Mouse (Mus musculus) heart, embryonic 13.5 days (tissue): ENCODE measurements around the gene Larp1b. TPM values are rescaled to one million over a fixed set of nuclear protein-coding genes. Genes with fewer than 3 reads are reported as not detected.

ENCODE experiments used
- ATAC-seq: fragments of 200-750 bp; cut with Nextera tagmentation; 2 replicates; pipeline ENCODE4 v1.8.0; 2017; ENCODE audit warnings: moderate TSS enrichment; ENCODE audit not compliant: insufficient number of reproducible peaks, low FRiP score, low TSS enrichment; ENCODE audit errors: extremely low read depth
- H3K27ac ChIP-seq: fragments of 300-500 bp; sonication (generic); replicated peaks from 2 replicates; pipeline ENCODE4 v1.5.1; 2015; ENCODE audit warnings: moderate library complexity, mild to moderate bottlenecking, inconsistent platforms
- H3K27me3 ChIP-seq: fragments of 300-500 bp; sonication (generic); replicated peaks from 2 replicates; pipeline ENCODE4 v1.6.1; 2015; ENCODE audit warnings: mild to moderate bottlenecking, inconsistent platforms
- H3K36me3 ChIP-seq: fragments of 300-500 bp; sonication (generic); 2 replicates; pipeline ENCODE4 v1.6.1; 2015; ENCODE audit warnings: mild to moderate bottlenecking, inconsistent platforms
- H3K4me1 ChIP-seq: fragments of 300-500 bp; sonication (generic); 2 replicates; pipeline ENCODE4 v1.6.1; 2015; ENCODE audit warnings: inconsistent platforms
- H3K4me2 ChIP-seq: fragments of 300-500 bp; sonication (generic); 2 replicates; pipeline ENCODE4 v1.6.1; 2015; ENCODE audit warnings: inconsistent platforms, mild to moderate bottlenecking, moderate library complexity
- H3K4me3 ChIP-seq: fragments of 300-500 bp; sonication (generic); 2 replicates; pipeline ENCODE4 v1.5.1; 2015; ENCODE audit warnings: moderate library complexity, mild to moderate bottlenecking, inconsistent platforms
- H3K9ac ChIP-seq: fragments of 300-500 bp; sonication (generic); 2 replicates; pipeline ENCODE4 v1.6.1; 2015; ENCODE audit warnings: inconsistent platforms, mild to moderate bottlenecking, moderate library complexity
- H3K9me3 ChIP-seq: fragments of 300-500 bp; sonication (generic); 2 replicates; pipeline ENCODE4 v1.6.1; 2016; ENCODE audit warnings: inconsistent platforms
- WGBS: fragments of 180-500 bp; shearing (Covaris S2); methylation state at CpG from one replicate; pipeline ENCODE4 v1.1.7; 2015; ENCODE audit warnings: mixed read lengths; 5-methylcytosine and 5-hydroxymethylcytosine counted together
- polyA plus RNA-seq: library from polyadenylated mRNA; unstranded; fragments of >200 nt; fragmentation: Nextera tagmentation; extraction: Ambion mirVana; gene quantifications from 2 replicates; pipeline ENCODE4 v1.2.1, GENCODE M21; 2015

Gene Larp1b
- polyA plus RNA-seq, 1 experiment from 2014 or later: 11.3 TPM

DNA sequence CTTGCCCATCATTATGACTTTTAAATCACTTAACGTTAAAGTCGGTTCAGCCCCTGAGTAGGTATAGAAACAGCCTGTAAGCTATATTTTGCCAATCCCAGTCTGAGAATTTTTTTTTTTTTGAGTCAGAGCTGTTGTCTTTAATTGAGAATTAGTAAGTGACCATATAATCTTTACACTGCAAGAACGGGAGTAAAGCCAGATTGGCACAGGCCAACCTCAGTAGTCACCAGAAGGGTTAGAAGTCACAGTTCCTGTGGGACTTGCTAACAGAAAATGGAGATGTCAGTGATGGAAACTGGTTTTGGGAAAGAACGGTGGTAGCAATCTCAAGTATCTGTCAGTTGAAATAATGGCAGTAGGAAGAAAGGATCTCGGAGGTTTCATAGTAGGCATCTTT, 134.8 kb downstream of the Larp1b start:
- H3K27ac ChIP-seq: no peak overlapping the region
- no peak overlapping the region for H3K9ac ChIP-seq
- no peaks in the 10 kb centered on the region for H3K27me3 ChIP-seq
- peak overlapping the region; percentile 97; the same call in 1 of the 2 replicates for H3K4me3 ChIP-seq
- peak overlapping the region; percentile 85 for H3K4me2 ChIP-seq
- H3K9me3 ChIP-seq: no peaks in the 10 kb centered on the region
- WGBS: 79% methylated on average over 5 of the region's 5 CpGs
- ATAC-seq: no peak
- no peaks in the 10 kb centered on the region for H3K36me3 ChIP-seq
- peaks cover 30% of the 10 kb centered on the region for H3K4me1 ChIP-seq

- H3K4me1 ChIP-seq: peaks cover 11% of the 10 kb centered on the region
- no peaks in the 10 kb centered on the region for H3K36me3 ChIP-seq
- H3K9me3 ChIP-seq: no peaks in the 10 kb centered on the region
- no peak overlapping the region for H3K4me3 ChIP-seq
- no peak for ATAC-seq
- no peak overlapping the region for H3K9ac ChIP-seq
- H3K4me2 ChIP-seq: no peak overlapping the region
- H3K27me3 ChIP-seq: no peaks in the 10 kb centered on the region
- no peak overlapping the region for H3K27ac ChIP-seq
These were observed 137.4 kb downstream of the Larp1b start for GRCm38 (mm10) chr3:41087071-41087470.

Other genes starting within 250 kb of the Larp1b start
- gene Slc25a31, start 241.0 kb upstream of the Larp1b start, polyA plus RNA-seq: 0.66 and 1.1 TPM in 2 replicates
- 25.8 and 28.0 TPM in 2 replicates for gene Hspa4l, start 205.3 kb upstream of the Larp1b start, polyA plus RNA-seq
- gene Plk4, start 149.8 kb upstream of the Larp1b start, polyA plus RNA-seq: 32.3 and 39.3 TPM in 2 replicates
- 5.3 and 5.5 TPM in 2 replicates for gene Mfsd8, start 102.9 kb upstream of the Larp1b start, polyA plus RNA-seq
- 13.7 and 14.3 TPM in 2 replicates for gene Abhd18, start 102.9 kb upstream of the Larp1b start, polyA plus RNA-seq
- gene 1700034I23Rik, start 47.3 kb upstream of the Larp1b start, polyA plus RNA-seq: 0.15 and 0.25 TPM in 2 replicates
- gene Pgrmc2, start 133.2 kb downstream of the Larp1b start, polyA plus RNA-seq: 43.0 and 44.4 TPM in 2 replicates